In the genomic region with DNA sequence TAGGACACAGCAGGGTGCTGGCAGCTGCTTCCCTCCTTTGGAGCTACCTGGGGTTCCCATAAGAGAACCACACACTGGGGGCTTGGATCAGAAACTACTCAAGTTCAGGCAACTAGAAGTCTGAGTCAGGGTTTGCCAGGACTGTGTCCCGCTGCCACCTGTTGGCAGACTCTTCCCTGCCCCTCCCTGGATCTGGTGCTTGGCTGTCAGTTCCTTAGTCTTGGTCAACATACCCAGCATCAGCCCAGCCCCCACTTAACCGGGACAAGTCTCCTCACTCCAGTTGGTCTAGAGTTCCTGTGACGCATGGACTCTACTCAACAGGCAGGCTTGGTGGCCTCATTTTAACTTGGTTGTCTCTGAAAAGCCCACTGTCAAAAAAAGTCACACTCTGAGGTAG, we compare ENCODE assay signal across 18 mouse cellular contexts.
DNase-seq lines count a peak whose midpoint lies in the region.
"Had no signal": no experiment of that assay in that cellular context is flagged by ENCODE, and none has a peak within 500 bp of the region (broad histone marks: within the 10 kb centered on the region; RNA-seq: fewer than 3 reads in every experiment).

No protein-coding gene starts in this region.

- DNase-seq in gastrocnemius, adult 8-10 months (ENCODE audit: low spot score in 2 of 2), result peak; percentile 48 to 58
- no peak for DNase-seq in gastrocnemius, postnatal 10 days
- DNase-seq in kidney, postnatal 4 days, result peak; percentile 8 to 21
- DNase-seq in kidney, adult 9 months, result no peak
- DNase-seq in thymus, postnatal 14 days, result peak; percentile 11
- DNase-seq in thymus, postnatal 10 days (ENCODE audit: low spot score in 2 of 2), result no peak
- no peak for DNase-seq in cerebellum, postnatal 14 days
- DNase-seq: adrenal gland, postnatal 25 days; B cell, adult 2 months; cerebellum, adult 18-20 months; cerebellum, postnatal 10 days; forebrain, postnatal 0 days; heart, postnatal 14 days; layer of hippocampus, adult 9-11 months; liver, postnatal 0 days; retina, postnatal 1 day; right cerebral cortex, postnatal 14 days; thymus, postnatal 25 days had no signal

Comparison
In these comparisons a context has a peak if more than half of its experiments do, and no peak if none do; other contexts are left out.
1. DNase-seq: peak in gastrocnemius, adult 8-10 months (2 of 2), kidney, postnatal 4 days (2 of 2) and thymus, postnatal 14 days (single experiment); none in gastrocnemius, postnatal 10 days (single experiment), kidney, adult 9 months (single experiment), thymus, postnatal 10 days (0 of 2) and cerebellum, postnatal 14 days (0 of 2).